Mouse (Mus musculus) spleen, postnatal 4 days (tissue): ENCODE measurements around the gene Zdhhc5.
"Not testable (repeated sequence)": the region's sequence is repeated elsewhere in the genome, so short reads cannot be mapped to it uniquely, and the experiment has no call there.

ENCODE experiments used
- DNase-seq, 2 experiments: peaks; one replicate each; pipeline ENCODE4 v3.0.0; 2022; ENCODE audit warnings: low spot score in 2 of 2

Zdhhc5 gene

DNA sequence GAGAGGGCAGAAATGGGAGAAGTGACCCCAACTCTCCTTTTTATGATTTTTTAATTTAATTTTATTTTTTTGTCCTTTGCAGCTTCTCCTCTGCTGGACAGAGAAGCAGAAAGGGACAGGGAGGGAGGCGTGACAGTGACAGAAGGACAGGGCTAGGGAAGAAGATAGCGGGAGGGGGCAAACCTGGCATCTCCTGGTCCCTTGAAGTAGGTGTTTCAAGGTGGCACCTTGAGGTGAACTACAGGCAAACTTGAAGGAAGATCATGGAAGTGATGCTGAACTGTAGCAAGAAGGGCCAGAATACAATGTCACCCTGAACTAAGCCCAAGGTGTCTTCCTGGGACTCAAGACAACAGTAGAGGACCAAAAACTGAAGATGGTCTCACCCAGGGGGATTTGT lies 19.9 kb upstream of the Zdhhc5 start:
- DNase-seq = peak; percentile 24 to 65

DNA sequence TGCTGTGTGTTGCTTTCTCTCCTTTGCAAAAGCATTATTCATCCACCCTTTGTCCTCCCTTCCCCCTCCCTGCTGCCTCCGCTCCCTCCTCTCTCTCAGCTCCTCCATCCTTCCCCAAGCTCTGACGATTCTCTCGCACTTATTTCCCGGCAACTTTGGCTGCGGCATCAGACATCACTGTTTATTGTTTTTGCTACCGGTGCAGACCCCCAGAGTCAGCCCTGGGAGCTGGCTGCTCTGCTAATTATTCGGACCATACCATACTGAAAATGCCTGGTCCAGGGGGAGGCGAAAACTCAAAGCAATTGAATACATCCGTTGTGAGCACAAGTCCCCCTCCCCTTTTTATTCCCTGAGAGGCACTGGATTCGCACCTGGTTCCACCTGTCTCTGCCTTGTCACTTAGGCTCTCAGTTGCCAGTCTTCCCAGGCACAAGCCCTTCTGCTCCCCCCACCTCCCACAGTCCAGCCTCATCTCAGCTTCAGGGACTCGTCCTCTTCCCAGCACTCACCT lies 19.4 kb upstream of the Zdhhc5 start:
- DNase-seq = peak; percentile 29 to 70

DNA sequence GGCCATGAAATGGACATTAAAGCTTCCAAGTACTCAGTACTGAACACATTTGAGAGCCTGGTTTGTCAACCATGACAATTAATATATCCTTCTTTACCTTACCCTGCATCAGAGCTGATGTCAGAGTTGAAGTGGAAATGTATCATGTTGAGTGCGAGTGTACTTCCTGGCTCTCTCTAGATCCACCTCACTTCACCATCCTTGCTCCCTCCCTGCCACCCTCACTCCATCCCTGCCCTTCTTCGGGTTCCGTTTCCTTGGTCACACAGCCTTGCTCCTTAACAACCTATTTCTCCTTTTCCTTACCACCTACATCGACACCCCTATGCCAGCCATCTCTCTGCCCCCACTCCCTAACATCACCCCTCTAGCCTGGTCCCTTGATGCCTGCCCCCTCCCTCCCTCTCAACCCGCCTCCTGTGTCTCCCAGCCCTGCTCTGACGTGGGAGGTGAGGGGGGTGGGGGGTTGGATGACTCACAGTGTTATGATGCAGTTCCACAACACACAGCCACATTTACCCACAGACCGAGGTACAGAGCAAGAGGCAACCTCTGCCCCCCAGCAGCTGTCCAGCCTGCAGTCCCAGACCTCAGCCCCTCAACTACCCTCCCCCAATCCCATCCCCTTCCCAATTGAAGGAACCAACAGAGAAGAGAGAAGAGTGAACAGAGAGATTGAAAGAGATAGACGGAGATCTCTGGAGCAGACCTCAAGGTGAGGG lies 18.8 kb upstream of the Zdhhc5 start, which contains the start of gene Ypel4:
Gene Ypel4, plus strand, starts transcription at position 480 of the 722 bp plus-strand sequence.
- peak; percentile 70 to 81 for DNase-seq

DNA sequence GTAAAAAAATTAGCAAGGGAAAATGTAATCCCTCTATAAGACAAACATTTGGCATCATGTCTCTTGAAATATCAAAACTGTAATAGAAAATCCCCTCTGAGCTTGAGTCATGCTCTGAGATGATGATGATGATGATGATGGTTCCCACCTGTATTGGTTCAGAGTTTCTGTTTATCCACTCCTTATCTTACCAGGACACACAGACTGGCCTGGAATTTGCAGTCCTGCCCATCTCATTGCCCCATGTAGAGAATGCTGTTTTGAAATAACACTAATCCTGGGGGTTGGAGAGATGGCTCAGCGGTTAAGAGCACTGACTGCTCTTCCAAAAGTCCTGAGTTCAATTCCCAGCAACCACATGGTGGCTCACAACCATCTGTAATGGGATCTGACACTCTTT lies 17.4 kb upstream of the Zdhhc5 start:
- DNase-seq = no peak

DNA sequence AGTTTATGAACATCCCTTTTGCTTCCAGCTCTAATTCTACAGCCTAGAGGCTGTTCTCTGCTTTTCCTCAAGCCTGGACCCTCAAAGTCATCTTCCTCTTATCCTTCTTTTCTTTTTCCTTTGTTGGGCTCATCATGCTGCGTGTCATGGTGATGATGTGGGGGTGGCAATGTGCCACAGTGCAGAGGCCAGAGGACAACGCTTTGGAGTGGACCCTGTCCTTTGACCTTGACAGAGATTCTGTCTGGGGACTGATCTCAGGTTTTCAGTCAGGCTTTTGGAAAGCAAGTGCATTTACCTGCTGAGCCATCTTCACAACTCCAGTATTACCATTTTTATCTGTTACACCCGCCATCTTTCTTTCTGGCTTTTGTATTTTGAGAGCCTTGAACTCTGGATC lies 16.2 kb upstream of the Zdhhc5 start:
- DNase-seq = no peak

DNA sequence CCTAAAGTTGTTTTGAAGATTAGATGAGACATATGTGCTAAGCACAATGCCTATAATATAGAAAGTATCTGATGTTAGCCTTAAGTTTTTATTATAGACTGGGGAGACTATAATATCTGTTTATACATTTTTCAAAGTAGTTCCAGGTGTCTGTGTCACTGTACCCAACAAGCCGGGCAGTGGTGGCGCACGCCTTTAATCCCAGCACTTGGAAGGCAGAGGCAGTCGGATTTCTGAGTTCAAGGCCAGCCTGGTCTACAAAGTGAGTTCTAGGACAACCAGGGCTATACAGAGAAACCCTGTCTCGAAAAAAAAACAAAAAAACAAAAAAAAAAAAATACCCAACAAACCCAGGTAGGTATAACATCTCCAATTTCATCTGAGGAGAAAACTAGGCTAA lies 13.2 kb upstream of the Zdhhc5 start:
- DNase-seq = not testable (repeated sequence)

DNA sequence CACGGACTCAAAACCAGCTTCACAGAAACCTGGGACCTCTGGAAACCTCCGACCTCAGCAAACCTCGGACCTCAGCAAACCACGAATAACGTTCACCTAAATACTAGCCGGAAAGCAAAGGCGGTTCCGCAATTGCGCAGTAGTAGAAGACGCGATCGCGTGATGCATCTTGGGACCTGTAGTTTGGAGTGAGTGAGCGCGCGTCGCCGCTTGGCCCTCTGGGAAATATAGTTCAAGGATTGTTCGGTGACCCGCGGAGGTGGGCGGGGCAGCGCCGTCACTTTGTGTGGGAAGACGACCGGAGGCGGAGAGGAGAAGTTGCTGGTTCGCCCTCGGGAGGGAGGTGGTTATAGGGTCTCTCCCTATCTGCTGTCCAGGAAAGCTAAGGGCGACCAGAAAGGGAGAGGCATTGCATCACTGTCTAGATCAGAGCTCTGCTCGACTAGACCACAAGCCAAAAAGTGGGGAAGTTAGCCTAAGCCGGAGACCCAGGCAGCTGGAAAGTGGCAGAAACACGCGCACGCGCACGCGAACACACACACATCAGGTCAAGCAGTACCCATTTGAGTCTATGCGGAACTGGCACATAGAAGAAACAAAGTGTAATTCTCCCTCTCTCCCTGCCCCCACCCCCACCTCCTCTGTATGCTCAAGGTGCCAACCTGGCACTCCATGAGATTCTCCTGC lies 12.3 kb upstream of the Zdhhc5 start, which contains the start of gene Clp1:
Gene Clp1, minus strand, starts transcription at position 179 of the 687 bp plus-strand sequence.
- peak; percentile 94 to 96 for DNase-seq

DNA sequence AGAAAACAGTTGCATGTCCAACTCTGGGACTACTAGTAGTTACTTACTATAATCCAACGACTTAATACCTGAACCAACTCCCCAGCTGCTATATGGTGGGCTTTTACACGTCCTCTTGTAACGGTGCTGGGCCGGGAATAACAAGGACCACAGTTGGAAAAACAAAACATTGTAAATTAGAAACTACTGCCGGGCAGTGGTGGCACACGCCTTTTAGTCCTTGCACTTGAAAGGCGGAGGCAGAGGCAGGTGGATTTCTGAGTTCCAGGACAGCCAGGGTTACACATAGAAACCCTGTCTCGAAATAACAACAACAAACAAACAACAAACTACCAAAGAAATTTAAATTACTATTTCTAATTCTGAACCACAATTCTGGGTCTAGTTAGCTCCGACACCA lies 11.7 kb upstream of the Zdhhc5 start:
- no peak for DNase-seq

DNA sequence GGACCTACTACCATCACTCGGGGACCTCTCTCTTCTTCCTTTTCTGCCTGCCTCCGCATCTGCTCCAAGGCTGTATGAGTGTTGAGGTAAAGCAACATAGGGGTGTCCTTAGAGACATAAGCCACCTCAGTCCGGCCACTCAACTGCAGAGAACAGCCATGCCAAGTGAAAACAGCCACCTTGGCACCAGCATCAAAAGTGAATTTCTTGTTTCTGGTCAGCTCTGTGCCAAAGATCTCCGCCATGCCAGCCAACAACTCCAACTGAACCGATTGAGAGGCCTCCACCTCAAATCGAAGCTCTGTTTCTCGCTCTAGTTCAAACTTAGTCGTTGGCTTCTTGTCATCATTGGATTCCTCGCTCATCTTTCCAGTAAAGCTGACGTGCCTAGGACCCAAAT lies 10.8 kb upstream of the Zdhhc5 start:
- DNase-seq = no peak

DNA sequence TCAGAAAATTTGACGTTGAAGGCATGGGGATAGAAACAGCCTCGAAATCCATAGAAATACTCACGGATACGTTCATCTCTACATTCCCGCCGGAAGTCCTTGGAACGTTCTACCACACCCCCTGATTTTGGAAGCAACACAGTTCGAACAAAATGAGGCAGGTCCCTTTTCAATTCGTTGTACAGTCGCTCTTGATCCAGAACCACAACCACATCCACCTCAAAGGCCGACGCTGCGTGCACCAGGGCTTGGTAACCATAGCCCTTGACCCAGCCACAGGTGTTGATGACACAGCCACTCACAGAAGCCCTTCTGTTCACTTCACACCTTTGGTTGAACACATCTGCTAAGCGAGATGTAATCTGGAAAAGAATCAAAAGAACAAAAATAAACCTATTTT lies 8.9 kb upstream of the Zdhhc5 start:
- DNase-seq = no peak

DNA sequence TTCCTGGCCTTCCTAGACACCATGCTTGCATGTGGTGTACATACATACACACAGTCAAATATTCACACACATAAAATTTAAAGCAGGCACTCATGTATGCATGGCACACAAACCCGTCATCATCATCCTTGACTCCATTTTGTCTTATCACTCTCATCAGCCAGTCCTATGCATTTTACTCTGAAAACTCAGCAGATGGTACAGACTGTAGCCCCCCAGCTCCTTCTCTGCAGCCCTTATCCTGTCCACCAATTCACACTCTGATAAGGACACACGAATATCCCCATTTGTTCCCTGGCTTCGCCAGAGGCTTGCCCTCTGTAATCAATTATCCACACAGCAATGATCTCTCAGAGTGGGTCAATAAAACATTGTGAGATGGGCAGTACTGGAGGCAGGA lies 6.2 kb upstream of the Zdhhc5 start:
- no peak for DNase-seq

DNA sequence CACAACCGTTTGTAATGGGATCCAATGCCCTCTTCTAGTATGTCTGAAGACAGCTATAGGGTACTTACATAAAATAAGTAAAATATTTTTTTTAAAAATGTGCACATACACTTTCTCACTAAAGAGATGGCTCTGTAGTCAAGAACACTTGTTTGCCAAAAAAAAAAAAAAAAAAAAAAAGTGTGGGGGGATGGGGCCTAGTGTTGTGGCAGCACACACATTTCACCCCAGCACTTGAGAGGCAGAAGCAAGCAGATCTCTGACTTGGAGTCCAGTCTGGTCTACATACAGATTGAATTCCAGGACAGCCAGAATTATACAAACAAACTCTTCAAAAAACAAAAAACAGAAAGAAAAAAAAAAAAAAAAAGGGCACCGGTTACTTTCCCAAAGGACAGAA lies 5.7 kb upstream of the Zdhhc5 start:
- DNase-seq = no peak

DNA sequence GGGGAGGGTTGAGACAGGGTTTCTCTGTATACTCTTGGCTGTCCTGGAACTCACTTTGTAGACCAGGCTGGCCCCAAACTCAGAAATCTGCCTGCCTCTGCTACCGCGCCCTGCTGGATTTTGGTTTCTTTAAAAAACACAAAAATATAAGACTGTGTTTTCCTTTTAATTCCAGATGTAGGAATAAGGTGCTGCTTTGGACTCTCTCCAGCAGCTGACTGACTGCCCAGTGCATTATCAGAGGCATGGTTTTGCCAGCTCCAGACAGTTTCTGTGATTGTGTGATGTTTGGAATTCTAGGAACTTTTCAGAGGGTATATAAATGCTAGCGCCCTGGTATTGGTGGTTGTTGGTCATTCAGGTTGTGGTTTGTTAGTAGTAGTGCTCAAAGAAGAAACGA lies 2.4 kb upstream of the Zdhhc5 start:
- no peak for DNase-seq

DNA sequence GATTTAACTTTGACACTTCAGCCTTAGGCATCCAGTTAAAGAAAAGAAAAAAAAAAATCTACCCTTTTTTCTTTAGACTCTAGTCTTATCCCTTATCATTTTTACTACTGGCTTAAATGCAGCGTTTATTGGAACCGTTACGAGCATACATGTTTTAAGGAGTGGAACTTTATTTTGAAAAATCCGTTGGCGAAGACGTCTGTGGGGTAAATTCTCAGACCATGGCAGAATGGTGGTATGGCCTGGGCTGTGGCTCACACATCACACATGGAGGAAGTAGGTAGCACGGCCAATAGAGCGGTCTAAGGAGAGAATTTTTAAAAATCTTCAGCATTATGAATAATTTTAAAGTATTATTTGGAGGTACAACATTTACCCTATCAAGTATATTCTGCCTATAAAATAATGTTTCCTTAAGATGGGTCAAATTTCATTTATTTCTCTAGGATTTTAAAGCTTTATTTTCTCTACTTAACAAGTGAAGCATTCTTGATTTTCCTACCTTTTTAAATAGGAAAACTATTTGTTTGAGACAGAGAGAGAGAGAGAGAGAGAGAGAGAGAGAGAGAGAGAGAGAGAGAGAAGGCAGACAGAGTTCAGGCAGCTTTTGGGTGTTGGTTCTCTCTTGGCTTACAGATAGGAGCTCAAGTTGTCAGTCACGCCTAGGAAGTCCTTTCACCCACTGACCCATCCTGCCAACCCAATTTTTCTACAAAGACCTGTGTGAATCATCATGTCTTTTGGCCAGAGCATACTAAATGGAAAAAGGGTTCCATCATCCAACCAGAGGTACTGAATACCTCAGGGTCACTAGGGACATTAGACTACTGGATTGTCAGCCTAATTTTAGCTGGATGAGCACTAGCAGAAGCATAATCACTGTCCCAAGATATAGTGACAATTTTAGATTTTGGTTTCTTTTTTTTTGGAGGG lies 1.7 kb upstream of the Zdhhc5 start:
- peak in 1 of 2 experiments; percentile 32 for DNase-seq

DNA sequence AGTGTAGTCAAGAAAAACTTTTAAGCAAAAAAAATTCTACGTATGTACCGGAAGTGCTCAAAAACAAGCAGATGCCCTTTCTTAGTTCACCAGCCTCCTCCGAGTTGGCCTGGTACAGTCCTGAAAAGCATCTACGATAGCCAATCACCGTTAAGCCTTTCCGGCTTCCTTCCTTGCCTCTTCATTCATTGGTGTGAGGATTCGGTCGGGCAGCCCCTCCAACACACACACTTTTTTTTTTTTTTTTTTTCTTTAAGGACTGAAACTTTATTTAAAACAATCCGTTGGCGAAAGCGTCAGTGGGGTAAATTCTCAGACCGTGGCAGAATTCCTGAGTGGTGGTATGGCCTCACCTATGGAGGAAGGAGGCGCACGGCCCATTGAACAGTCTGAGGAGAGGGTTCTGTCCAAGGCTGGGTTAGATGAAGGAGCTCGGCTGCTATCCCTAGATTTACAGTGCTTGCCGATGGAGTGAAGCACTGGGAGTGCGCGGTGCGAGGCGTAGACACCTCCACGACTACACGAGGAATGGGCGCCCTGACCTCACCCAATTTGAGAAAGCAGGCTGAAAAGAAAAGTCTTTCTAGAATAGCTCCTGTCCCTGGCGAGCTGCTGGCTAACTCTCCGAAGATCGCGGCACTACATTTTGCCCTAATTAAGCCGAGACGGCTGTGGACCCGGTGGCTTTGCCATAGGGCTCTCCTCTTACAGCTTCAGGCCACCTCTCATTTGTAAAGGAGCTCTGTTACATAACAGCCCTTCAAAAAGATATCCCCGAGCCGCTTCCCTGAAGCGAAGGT lies 782 bp upstream of the Zdhhc5 start:
- peak; percentile 81 to 84 for DNase-seq

DNA sequence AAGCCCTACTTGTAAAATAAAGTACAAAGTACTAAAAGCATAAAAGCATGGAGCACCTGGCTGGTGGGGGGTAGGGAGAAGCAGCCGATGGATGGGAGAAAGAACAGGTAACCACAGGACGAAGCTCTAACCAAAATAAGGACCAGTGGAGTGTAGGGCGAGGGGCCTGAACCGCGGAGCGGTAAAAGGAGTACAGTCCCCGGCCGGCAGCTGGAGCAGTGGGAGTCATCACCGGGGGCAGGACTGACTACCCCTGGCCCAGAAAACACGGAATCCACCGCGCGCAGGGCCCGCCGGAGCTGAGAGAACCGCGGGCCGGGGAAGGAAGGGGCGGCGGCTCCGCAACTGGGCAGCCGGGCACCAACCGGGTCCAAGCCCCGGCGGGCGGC lies 564 bp downstream of the Zdhhc5 start:
- DNase-seq = no peak

DNA sequence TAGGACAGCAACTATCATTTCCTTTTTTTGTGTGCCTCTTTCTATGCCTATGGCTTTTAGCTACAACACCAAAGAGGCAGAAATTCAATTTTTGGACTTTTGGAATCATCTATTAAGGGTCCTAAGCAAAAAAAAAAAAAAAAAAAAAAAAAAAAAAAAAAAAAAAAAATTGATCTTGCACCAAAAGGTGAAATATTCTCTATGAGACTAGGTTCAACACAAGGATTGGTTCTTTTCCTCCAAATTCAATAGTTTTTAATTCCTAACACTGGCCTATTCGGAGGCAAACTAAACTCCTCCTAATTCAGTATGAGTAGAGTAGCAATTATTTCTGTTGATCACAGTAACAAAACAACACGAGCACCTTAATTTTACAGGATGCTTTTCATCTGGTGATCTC lies 3.1 kb downstream of the Zdhhc5 start:
- DNase-seq = no peak

DNA sequence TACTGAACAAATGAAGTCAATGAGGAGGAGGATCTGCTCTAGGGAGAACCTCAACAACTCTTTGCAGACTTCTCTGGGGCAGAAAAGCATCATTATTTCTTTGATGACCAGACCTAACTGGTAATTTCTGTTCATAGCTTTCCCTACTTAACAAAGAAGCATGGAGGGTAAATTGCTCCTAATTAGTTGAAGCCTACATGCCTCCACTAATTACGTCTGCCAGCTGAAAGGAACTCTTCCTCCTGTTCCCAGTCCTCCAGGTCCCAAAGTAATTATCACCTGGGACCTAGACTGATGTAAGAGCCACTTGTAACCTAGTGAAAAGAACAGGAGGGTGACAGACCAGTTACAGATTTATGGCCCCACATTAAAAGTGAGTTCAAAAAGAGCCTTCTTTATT lies 7.5 kb downstream of the Zdhhc5 start:
- no peak for DNase-seq

DNA sequence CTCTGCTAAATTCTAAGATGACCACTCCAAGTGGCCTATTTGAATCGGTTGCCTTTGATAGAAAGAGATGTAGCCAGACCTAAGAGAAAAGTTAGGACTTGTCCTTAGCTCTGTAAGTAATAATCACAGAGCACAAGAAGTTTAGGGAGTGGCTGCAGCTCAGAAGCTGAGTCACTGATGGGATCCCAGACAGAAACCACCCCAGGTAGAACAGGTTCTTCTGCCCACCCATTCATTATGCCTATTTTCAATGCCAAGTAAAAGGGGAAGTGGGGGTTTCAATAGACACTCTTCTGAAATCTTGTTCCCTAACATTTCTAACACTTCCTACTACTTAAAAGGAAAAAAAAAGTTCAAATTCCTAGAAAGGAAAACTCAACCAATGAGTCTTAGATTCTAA lies 9.7 kb downstream of the Zdhhc5 start:
- no peak for DNase-seq

DNA sequence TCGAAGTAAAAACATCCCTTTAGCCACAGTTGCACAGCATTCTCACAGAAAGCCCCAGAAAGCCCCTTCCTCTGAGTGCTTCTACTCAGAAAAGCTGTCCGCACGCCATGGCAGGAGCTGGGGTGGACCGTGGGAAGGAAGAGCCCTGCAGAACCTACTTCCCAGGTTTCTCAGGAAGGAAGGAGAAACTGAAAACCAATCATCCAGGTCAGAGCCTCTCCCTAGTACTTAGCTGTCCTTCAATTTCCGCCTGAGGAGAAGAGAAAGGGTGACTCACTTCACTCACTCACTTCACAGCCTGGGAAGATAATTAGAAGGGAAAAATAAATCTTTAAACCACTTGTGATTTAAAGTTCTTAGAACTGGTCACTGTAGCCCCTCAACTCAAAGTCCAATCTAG lies 10.7 kb downstream of the Zdhhc5 start:
- DNase-seq = no peak

DNA sequence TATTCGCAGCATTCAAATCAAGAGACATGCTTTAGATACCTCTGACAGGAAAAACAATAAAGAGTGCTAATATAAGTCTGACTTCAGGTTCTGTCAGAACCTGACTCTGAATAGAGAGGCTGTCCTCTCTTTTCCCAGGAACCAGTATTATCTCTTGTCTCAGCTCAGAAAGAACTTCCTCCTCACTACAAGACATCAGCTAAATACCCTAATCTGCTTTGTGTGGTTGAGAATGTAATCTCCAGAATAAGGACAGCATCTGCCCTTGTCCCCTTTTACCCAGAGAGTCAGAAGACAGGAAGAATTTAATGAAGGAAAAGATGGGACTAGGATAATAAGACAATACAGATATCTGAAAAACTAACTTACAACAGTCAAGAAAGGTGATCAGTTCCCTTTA lies 11.5 kb downstream of the Zdhhc5 start:
- no peak for DNase-seq
